ENCODE assay signal across 20 mouse cellular contexts in genomic region chr6:84147206-84148004, GRCm38 (mm10).
DNase-seq lines count a peak whose midpoint lies in the region; ATAC-seq and TF ChIP-seq lines count a peak whose summit lies in the region.
"Had no signal": no experiment of that assay in that cellular context is flagged by ENCODE, and none has a peak within 500 bp of the region (broad histone marks: within the 10 kb centered on the region; RNA-seq: fewer than 3 reads in every experiment).

No protein-coding gene starts in this region.

- H3K9ac ChIP-seq in midbrain, embryonic 11.5 days (ENCODE audit: low read length) = no peak overlapping the region
- H3K9ac ChIP-seq in midbrain, embryonic 13.5 days (replicated peaks) = no peak overlapping the region
- H3K9ac ChIP-seq in limb, embryonic 12.5 days (replicated peaks) = no peak overlapping the region
- H3K9ac ChIP-seq: embryonic facial prominence, embryonic 15.5 days; forebrain, embryonic 15.5 days; hindbrain, embryonic 14.5 days had no signal

- TF ChIP-seq POLR2A in kidney, adult 2 months (IDR thresholded peaks at IDR 0.05; ENCODE audit: low read depth, low read length) = no peak

- no peak overlapping the region for H3K27ac ChIP-seq in midbrain, embryonic 11.5 days (ENCODE audit: low read depth, low read length)
- no peak overlapping the region for H3K27ac ChIP-seq in midbrain, embryonic 13.5 days
- H3K27ac ChIP-seq in limb, embryonic 12.5 days = 0 out of 2 replicates have a peak overlapping the region, but pooled peaks have one; percentile 29
- no peak overlapping the region for H3K27ac ChIP-seq in kidney, adult 2 months (ENCODE audit: insufficient read depth, low read depth, low read length)
- H3K27ac ChIP-seq in forebrain, embryonic 10.5 days = no peak overlapping the region
- H3K27ac ChIP-seq: embryonic facial prominence, embryonic 15.5 days; forebrain, embryonic 15.5 days; heart, embryonic 10.5 days; hindbrain, embryonic 14.5 days had no signal

- ATAC-seq in midbrain, embryonic 11.5 days (ENCODE audit: low FRiP score) = no peak
- ATAC-seq in midbrain, embryonic 13.5 days = no peak
- no peak for ATAC-seq in limb, embryonic 12.5 days (ENCODE audit: insufficient number of reproducible peaks, insufficient read depth, low FRiP score, low TSS enrichment, low read depth)
- ATAC-seq: forebrain, embryonic 15.5 days had no signal

- peak; percentile 19 for DNase-seq in midbrain, embryonic 11.5 days (ENCODE audit: low spot score, missing footprints)
- DNase-seq in thymus, postnatal 10 days (ENCODE audit: low spot score in 2 of 2) = peak; percentile 83 to 90
- DNase-seq in thymus, postnatal 4 days = peak; percentile 80
- no peak for DNase-seq in kidney, adult 2 months
- no peak for DNase-seq in forebrain, embryonic 10.5 days (ENCODE audit: extremely low spot score, low spot score)
- no peak for DNase-seq in kidney, postnatal 14 days
- DNase-seq: adrenal gland, postnatal 10 days; cerebellum, adult 18-20 months; cerebellum, postnatal 10 days; embryo, embryonic 11 days; gastrocnemius, postnatal 36 days; heart, adult 11 months had no signal

- WGBS in midbrain, embryonic 11.5 days = 83% methylated on average over 13 of the region's 13 CpGs
- 78% methylated on average over 13 of the region's 13 CpGs for WGBS in midbrain, embryonic 13.5 days
- 77% methylated on average over 13 of the region's 13 CpGs for WGBS in limb, embryonic 12.5 days
- 81% methylated on average over 13 of the region's 13 CpGs for WGBS in kidney, adult 2 months
- 87% methylated on average over 13 of the region's 13 CpGs for WGBS in forebrain, embryonic 10.5 days

- H3K36me3 ChIP-seq in midbrain, embryonic 11.5 days (ENCODE audit: control insufficient read depth, insufficient read depth, low read length) = no peaks in the 10 kb centered on the region
- no peaks in the 10 kb centered on the region for H3K36me3 ChIP-seq in midbrain, embryonic 13.5 days
- H3K36me3 ChIP-seq in limb, embryonic 12.5 days = no peaks in the 10 kb centered on the region
- H3K36me3 ChIP-seq in kidney, adult 2 months (ENCODE audit: control insufficient read depth, insufficient read depth, low read length) = no peaks in the 10 kb centered on the region
- no peaks in the 10 kb centered on the region for H3K36me3 ChIP-seq in forebrain, embryonic 10.5 days (replicated peaks)
- H3K36me3 ChIP-seq: embryonic facial prominence, embryonic 15.5 days; forebrain, embryonic 15.5 days; G1E had no signal

- no peaks in the 10 kb centered on the region for H3K4me1 ChIP-seq in midbrain, embryonic 11.5 days (ENCODE audit: control insufficient read depth, insufficient read depth, low read length)
- no peaks in the 10 kb centered on the region for H3K4me1 ChIP-seq in midbrain, embryonic 13.5 days (replicated peaks)
- H3K4me1 ChIP-seq in limb, embryonic 12.5 days (replicated peaks) = peaks cover 51% of the 10 kb centered on the region
- no peaks in the 10 kb centered on the region for H3K4me1 ChIP-seq in kidney, adult 2 months (ENCODE audit: control insufficient read depth, insufficient read depth, low read length)
- peaks cover 24% of the 10 kb centered on the region for H3K4me1 ChIP-seq in forebrain, embryonic 10.5 days

- no peak for TF ChIP-seq CTCF in kidney, adult 2 months (conservative IDR thresholded peaks at IDR 0.05; ENCODE audit: insufficient read depth, insufficient read length, low read depth, low read length)

- no peak overlapping the region for H3K4me3 ChIP-seq in midbrain, embryonic 11.5 days (ENCODE audit: low read depth, low read length)
- H3K4me3 ChIP-seq in midbrain, embryonic 13.5 days (replicated peaks) = no peak overlapping the region
- H3K4me3 ChIP-seq in limb, embryonic 12.5 days (replicated peaks) = no peak overlapping the region
- no peak overlapping the region for H3K4me3 ChIP-seq in kidney, adult 2 months (ENCODE audit: insufficient read depth, low read depth, low read length)
- H3K4me3 ChIP-seq in forebrain, embryonic 10.5 days = no peak overlapping the region
- H3K4me3 ChIP-seq: embryonic facial prominence, embryonic 15.5 days; erythroblast, embryonic 14.5 days; forebrain, embryonic 15.5 days; heart, embryonic 10.5 days had no signal

- H3K4me2 ChIP-seq in midbrain, embryonic 11.5 days = no peak overlapping the region
- no peak overlapping the region for H3K4me2 ChIP-seq in midbrain, embryonic 13.5 days (replicated peaks)
- H3K4me2 ChIP-seq in limb, embryonic 12.5 days = no peak overlapping the region
- H3K4me2 ChIP-seq: embryonic facial prominence, embryonic 15.5 days; forebrain, embryonic 15.5 days; hindbrain, embryonic 14.5 days had no signal

- no peaks in the 10 kb centered on the region for H3K9me3 ChIP-seq in midbrain, embryonic 11.5 days (ENCODE audit: control insufficient read depth, low read length)
- no peaks in the 10 kb centered on the region for H3K9me3 ChIP-seq in midbrain, embryonic 13.5 days
- H3K9me3 ChIP-seq in limb, embryonic 12.5 days = no peaks in the 10 kb centered on the region
- no peaks in the 10 kb centered on the region for H3K9me3 ChIP-seq in forebrain, embryonic 10.5 days
- H3K9me3 ChIP-seq: embryonic facial prominence, embryonic 15.5 days; forebrain, embryonic 15.5 days; G1E; heart, embryonic 10.5 days had no signal

- no peaks in the 10 kb centered on the region for H3K27me3 ChIP-seq in midbrain, embryonic 11.5 days (ENCODE audit: control insufficient read depth, insufficient read depth, low read length)
- H3K27me3 ChIP-seq in midbrain, embryonic 13.5 days = no peaks in the 10 kb centered on the region
- H3K27me3 ChIP-seq in limb, embryonic 12.5 days = no peaks in the 10 kb centered on the region
- no peaks in the 10 kb centered on the region for H3K27me3 ChIP-seq in kidney, adult 2 months (replicated peaks; ENCODE audit: control insufficient read depth, insufficient read depth, low read length)
- no peaks in the 10 kb centered on the region for H3K27me3 ChIP-seq in forebrain, embryonic 10.5 days (ENCODE audit: poor library complexity, severe bottlenecking)
- H3K27me3 ChIP-seq: embryonic facial prominence, embryonic 15.5 days; forebrain, embryonic 15.5 days had no signal

Comparison
In these comparisons a context has a peak if more than half of its experiments do, and no peak if none do; other contexts are left out.
1. DNase-seq: peak in midbrain, embryonic 11.5 days (single experiment), thymus, postnatal 10 days (2 of 2) and thymus, postnatal 4 days (single experiment); none in kidney, adult 2 months (single experiment), forebrain, embryonic 10.5 days (single experiment) and kidney, postnatal 14 days (single experiment).